In genomic region chr5:73686149-73686548, GRCm38 (mm10) we compare ENCODE assay signal across 9 mouse cellular contexts. TPM values are rescaled to one million over a fixed set of nuclear protein-coding genes. Genes with fewer than 3 reads are reported as not detected.
DNase-seq lines count a peak whose midpoint lies in the region; ATAC-seq lines count a peak whose summit lies in the region.
"Had no signal": no experiment of that assay in that cellular context is flagged by ENCODE, and none has a peak within 500 bp of the region (broad histone marks: within the 10 kb centered on the region; RNA-seq: fewer than 3 reads in every experiment).

No protein-coding gene starts in this region.

- H3K4me1 ChIP-seq in forebrain, embryonic 14.5 days (ENCODE audit: control insufficient read depth, insufficient read depth, low read length) = no peaks in the 10 kb centered on the region
- no peaks in the 10 kb centered on the region for H3K4me1 ChIP-seq in forebrain, embryonic 12.5 days
- H3K4me1 ChIP-seq in limb, embryonic 11.5 days (ENCODE audit: control insufficient read depth, insufficient read depth, low read length) = peaks cover 4% of the 10 kb centered on the region; the same call in 1 of the 2 replicates
- peaks cover 27% of the 10 kb centered on the region for H3K4me1 ChIP-seq in limb, embryonic 10.5 days
- H3K4me1 ChIP-seq in embryonic facial prominence, embryonic 11.5 days (ENCODE audit: control insufficient read depth, insufficient read depth, low read length) = no peaks in the 10 kb centered on the region

- 31% methylated on average over 4 of the region's 4 CpGs for WGBS in forebrain, embryonic 14.5 days
- WGBS in forebrain, embryonic 12.5 days = 32% methylated on average over 4 of the region's 4 CpGs
- WGBS in limb, embryonic 11.5 days = 34% methylated on average over 4 of the region's 4 CpGs
- WGBS in limb, embryonic 10.5 days = 33% methylated on average over 4 of the region's 4 CpGs
- WGBS in embryonic facial prominence, embryonic 11.5 days = 26% methylated on average over 4 of the region's 4 CpGs

- peak; percentile 40; the same call in 1 of the 2 replicates for ATAC-seq in forebrain, embryonic 14.5 days
- no peak for ATAC-seq in forebrain, embryonic 12.5 days (ENCODE audit: low FRiP score)
- ATAC-seq in limb, embryonic 11.5 days (ENCODE audit: insufficient number of reproducible peaks, low FRiP score, low TSS enrichment, low read depth) = no peak
- ATAC-seq in embryonic facial prominence, embryonic 11.5 days (replicated peaks; ENCODE audit: insufficient number of reproducible peaks, low FRiP score, low TSS enrichment, low read depth) = no peak

- H3K27ac ChIP-seq in forebrain, embryonic 14.5 days (ENCODE audit: low read depth, low read length) = no peak overlapping the region
- no peak overlapping the region for H3K27ac ChIP-seq in forebrain, embryonic 12.5 days
- no peak overlapping the region for H3K27ac ChIP-seq in limb, embryonic 11.5 days (replicated peaks; ENCODE audit: low read depth, low read length)
- no peak overlapping the region for H3K27ac ChIP-seq in limb, embryonic 10.5 days
- H3K27ac ChIP-seq in embryonic facial prominence, embryonic 11.5 days (replicated peaks; ENCODE audit: low read depth, low read length) = no peak overlapping the region
- H3K27ac ChIP-seq: lung, embryonic 15.5 days had no signal

- no peaks in the 10 kb centered on the region for H3K27me3 ChIP-seq in forebrain, embryonic 14.5 days (replicated peaks; ENCODE audit: control insufficient read depth, insufficient read depth, low read length)
- no peaks in the 10 kb centered on the region for H3K27me3 ChIP-seq in forebrain, embryonic 12.5 days
- no peaks in the 10 kb centered on the region for H3K27me3 ChIP-seq in limb, embryonic 11.5 days (ENCODE audit: control insufficient read depth, insufficient read depth, low read length)
- no peaks in the 10 kb centered on the region for H3K27me3 ChIP-seq in limb, embryonic 10.5 days (ENCODE audit: low read depth, poor library complexity, severe bottlenecking)
- H3K27me3 ChIP-seq in embryonic facial prominence, embryonic 11.5 days (ENCODE audit: control insufficient read depth, insufficient read depth, low read length) = no peaks in the 10 kb centered on the region

- peak; percentile 78 for DNase-seq in forebrain, embryonic 14.5 days (ENCODE audit: low spot score)
- peak; percentile 52 for DNase-seq in limb, embryonic 11.5 days (ENCODE audit: low spot score)
- DNase-seq in limb, embryonic 10.5 days (ENCODE audit: low spot score) = no peak
- DNase-seq in embryonic facial prominence, embryonic 11.5 days (ENCODE audit: low spot score) = peak; percentile 75
- DNase-seq in retina, embryonic 14.5 days (ENCODE audit: low spot score) = peak; percentile 73
- no peak for DNase-seq in testis, postnatal 14 days (ENCODE audit: low spot score)
- no peak for DNase-seq in thymus, postnatal 4 days

- H3K4me2 ChIP-seq in forebrain, embryonic 14.5 days (ENCODE audit: low read length) = no peak overlapping the region
- H3K4me2 ChIP-seq in forebrain, embryonic 12.5 days = no peak overlapping the region
- no peak overlapping the region for H3K4me2 ChIP-seq in limb, embryonic 11.5 days (ENCODE audit: low read depth, severe bottlenecking)
- H3K4me2 ChIP-seq in embryonic facial prominence, embryonic 11.5 days (ENCODE audit: low read depth, low read length) = no peak overlapping the region
- H3K4me2 ChIP-seq: lung, embryonic 15.5 days had no signal

- H3K4me3 ChIP-seq in forebrain, embryonic 14.5 days (ENCODE audit: low read depth, low read length) = no peak overlapping the region
- no peak overlapping the region for H3K4me3 ChIP-seq in forebrain, embryonic 12.5 days (replicated peaks)
- H3K4me3 ChIP-seq in limb, embryonic 11.5 days (ENCODE audit: low read depth, low read length) = no peak overlapping the region
- H3K4me3 ChIP-seq in limb, embryonic 10.5 days = no peak overlapping the region
- no peak overlapping the region for H3K4me3 ChIP-seq in embryonic facial prominence, embryonic 11.5 days (ENCODE audit: low read depth, low read length)
- H3K4me3 ChIP-seq: lung, embryonic 15.5 days had no signal

- no peaks in the 10 kb centered on the region for H3K9me3 ChIP-seq in forebrain, embryonic 14.5 days (replicated peaks; ENCODE audit: control insufficient read depth, low read length)
- no peaks in the 10 kb centered on the region for H3K9me3 ChIP-seq in forebrain, embryonic 12.5 days
- no peaks in the 10 kb centered on the region for H3K9me3 ChIP-seq in limb, embryonic 11.5 days (ENCODE audit: control insufficient read depth, low read length)
- H3K9me3 ChIP-seq in limb, embryonic 10.5 days (replicated peaks) = no peaks in the 10 kb centered on the region
- no peaks in the 10 kb centered on the region for H3K9me3 ChIP-seq in embryonic facial prominence, embryonic 11.5 days (replicated peaks; ENCODE audit: control insufficient read depth, low read length)
- H3K9me3 ChIP-seq: lung, embryonic 15.5 days had no signal

- H3K9ac ChIP-seq in forebrain, embryonic 14.5 days (ENCODE audit: low read length) = no peak overlapping the region
- H3K9ac ChIP-seq in forebrain, embryonic 12.5 days = no peak overlapping the region
- no peak overlapping the region for H3K9ac ChIP-seq in limb, embryonic 11.5 days (ENCODE audit: low read length)
- no peak overlapping the region for H3K9ac ChIP-seq in embryonic facial prominence, embryonic 11.5 days (replicated peaks; ENCODE audit: low read length)
- H3K9ac ChIP-seq: lung, embryonic 15.5 days had no signal

- no peaks in the 10 kb centered on the region for H3K36me3 ChIP-seq in forebrain, embryonic 14.5 days (ENCODE audit: control insufficient read depth, insufficient read depth, low read length)
- no peaks in the 10 kb centered on the region for H3K36me3 ChIP-seq in forebrain, embryonic 12.5 days (replicated peaks)
- no peaks in the 10 kb centered on the region for H3K36me3 ChIP-seq in limb, embryonic 11.5 days (ENCODE audit: control insufficient read depth, insufficient read depth, low read length)
- H3K36me3 ChIP-seq in limb, embryonic 10.5 days = no peaks in the 10 kb centered on the region
- H3K36me3 ChIP-seq in embryonic facial prominence, embryonic 11.5 days (replicated peaks; ENCODE audit: control insufficient read depth, insufficient read depth, low read depth, low read length) = no peaks in the 10 kb centered on the region
- H3K36me3 ChIP-seq: lung, embryonic 15.5 days had no signal

RNA-seq across cellular contexts. Expression of gene Spata18, which starts 35.0 kb away (rescaled TPM):
- 0.36 and 0.83 TPM in 2 replicates for polyA plus RNA-seq in forebrain, embryonic 14.5 days (2014; fragmentation: Nextera tagmentation; extraction: Ambion mirVana)
- 0.13 TPM in 1 of 2 replicates, not detected in the other for polyA plus RNA-seq in forebrain, embryonic 12.5 days (2016; fragmentation: Nextera tagmentation; extraction: Ambion mirVana)
- polyA plus RNA-seq in limb, embryonic 11.5 days (2014; fragmentation: Nextera tagmentation; extraction: Ambion mirVana) = 2.6 and 2.9 TPM in 2 replicates
- 1.5 and 2.1 TPM in 2 replicates for polyA plus RNA-seq in limb, embryonic 10.5 days (2016; fragmentation: Nextera tagmentation; extraction: Ambion mirVana)
- polyA plus RNA-seq in embryonic facial prominence, embryonic 11.5 days (2014; fragmentation: Nextera tagmentation; extraction: Ambion mirVana) = 0.14 and 0.21 TPM in 2 replicates

RNA-seq across cellular contexts. Expression of gene Sgcb, which starts 38.6 kb away (rescaled TPM):
- 20.9 and 25.6 TPM in 2 replicates for polyA plus RNA-seq in forebrain, embryonic 14.5 days (2014; fragmentation: Nextera tagmentation; extraction: Ambion mirVana)
- polyA plus RNA-seq in forebrain, embryonic 12.5 days (2016; fragmentation: Nextera tagmentation; extraction: Ambion mirVana) = 19.2 and 22.1 TPM in 2 replicates
- 29.1 and 30.0 TPM in 2 replicates for polyA plus RNA-seq in limb, embryonic 11.5 days (2014; fragmentation: Nextera tagmentation; extraction: Ambion mirVana)
- polyA plus RNA-seq in limb, embryonic 10.5 days (2016; fragmentation: Nextera tagmentation; extraction: Ambion mirVana) = 22.3 and 26.5 TPM in 2 replicates
- polyA plus RNA-seq in embryonic facial prominence, embryonic 11.5 days (2014; fragmentation: Nextera tagmentation; extraction: Ambion mirVana) = 23.9 and 25.6 TPM in 2 replicates

RNA-seq across cellular contexts. Expression of gene Lrrc66, which starts 53.8 kb away (rescaled TPM):
- not detected in 2 replicates for polyA plus RNA-seq in forebrain, embryonic 14.5 days (2014; fragmentation: Nextera tagmentation; extraction: Ambion mirVana)
- not detected in 2 replicates for polyA plus RNA-seq in forebrain, embryonic 12.5 days (2016; fragmentation: Nextera tagmentation; extraction: Ambion mirVana)
- not detected in 2 replicates for polyA plus RNA-seq in limb, embryonic 11.5 days (2014; fragmentation: Nextera tagmentation; extraction: Ambion mirVana)
- polyA plus RNA-seq in limb, embryonic 10.5 days (2016; fragmentation: Nextera tagmentation; extraction: Ambion mirVana) = 0.04 TPM in 1 of 2 replicates, not detected in the other
- polyA plus RNA-seq in embryonic facial prominence, embryonic 11.5 days (2014; fragmentation: Nextera tagmentation; extraction: Ambion mirVana) = 0.25 and 0.46 TPM in 2 replicates

Comparison
In these comparisons a context has a peak if more than half of its experiments do, and no peak if none do; other contexts are left out.
1. DNase-seq: peak in forebrain, embryonic 14.5 days (single experiment), limb, embryonic 11.5 days (single experiment), embryonic facial prominence, embryonic 11.5 days (single experiment) and retina, embryonic 14.5 days (single experiment); none in limb, embryonic 10.5 days (single experiment), testis, postnatal 14 days (single experiment) and thymus, postnatal 4 days (single experiment).